Mouse (Mus musculus) heart, adult 18-20 months (tissue): ENCODE measurements around the gene Chmp1a. TPM values are rescaled to one million over a fixed set of nuclear protein-coding genes. Genes with fewer than 3 reads are reported as not detected.

Experiments used
- DNase-seq, 2 experiments: peaks; one replicate each; pipeline ENCODE4 v3.0.0; 2021 to 2022; ENCODE audit warnings: mixed read lengths in 1 of 2
- total RNA-seq, 2 experiments: library from RNA; stranded (reverse); gene quantifications; 2 replicates each; pipeline ENCODE4 v1.2.3; 2021

Chmp1a gene
- total RNA-seq, 2 experiments from 2014 or later = 56.4 to 68.6 TPM

GRCm38 (mm10) chr8:123155177-123155576 lies 57.4 kb downstream of the Chmp1a start:
- DNase-seq = peak in 1 of 2 experiments; percentile 44

Other genes with a start within 250 kb of the Chmp1a start
- 10 to 100 TPM; 67.7 to 72.7 TPM for gene Ankrd11, start 170.5 kb downstream of the Chmp1a start, total RNA-seq
- 10 to 100 TPM; 94.2 to 100.0 TPM for gene Spg7, start 149.8 kb downstream of the Chmp1a start, total RNA-seq
- 100 to 1,000 TPM; 462 to 489 TPM for gene Rpl13, start 110.4 kb downstream of the Chmp1a start, total RNA-seq
- 1 to 10 TPM in 1 of 2 experiments, under 1 TPM in 1; 0.62 to 1.1 TPM for gene Cpne7, start 95.4 kb downstream of the Chmp1a start, total RNA-seq
- gene Sult5a1, start 54.4 kb downstream of the Chmp1a start, total RNA-seq = 1 to 10 TPM in 1 of 2 experiments, under 1 TPM in 1; 0.82 to 1.3 TPM
- 10 to 100 TPM; 28.2 to 38.9 TPM for gene Dpep1, start 26.5 kb downstream of the Chmp1a start, total RNA-seq
- gene Spata33, start 69 bp upstream of the Chmp1a start, total RNA-seq = 10 to 100 TPM; 28.5 to 31.6 TPM
- gene Cdk10, start 12.1 kb upstream of the Chmp1a start, total RNA-seq = 10 to 100 TPM; 17.5 to 24.2 TPM
- gene Spata2l, start 23.5 kb upstream of the Chmp1a start, total RNA-seq = 1 to 10 TPM; 7.0 to 7.9 TPM
- gene Zfp276, start 41.4 kb upstream of the Chmp1a start, total RNA-seq = 10 to 100 TPM; 10.3 to 13.4 TPM
- gene Vps9d1, start 41.6 kb upstream of the Chmp1a start, total RNA-seq = 10 to 100 TPM; 27.8 to 31.5 TPM
- 1 to 10 TPM; 4.5 to 8.4 TPM for gene Fanca, start 105.8 kb upstream of the Chmp1a start, total RNA-seq
- gene Spire2, start 120.0 kb upstream of the Chmp1a start, total RNA-seq = under 1 TPM in 1 of 2 experiments, not detected in 1; 0.31 TPM
- 100 to 1,000 TPM; 129 to 152 TPM for gene Tcf25, start 161.0 kb upstream of the Chmp1a start, total RNA-seq
- not detected for gene Mc1r, start 194.3 kb upstream of the Chmp1a start, total RNA-seq
- under 1 TPM; 0.22 to 0.26 TPM for gene Tubb3, start 198.7 kb upstream of the Chmp1a start, total RNA-seq
- gene Def8, start 210.8 kb upstream of the Chmp1a start, total RNA-seq = 10 to 100 TPM; 64.5 to 64.6 TPM